Mouse (Mus musculus) embryo, embryonic 10.5 days (tissue): ENCODE results near the gene Npcd.

Source experiments
- DNase-seq: peaks from one replicate; pipeline ENCODE4 v3.0.0-alpha.2; 2015; ENCODE audit warnings: low spot score

Npcd gene

GRCm38 (mm10) chr15:79834130-79834880 lies at the start of gene Npcd, which contains the start of gene Cbx6:
Npcd (minus strand) TSS chr15:79834237.
Cbx6 (minus strand) TSS chr15:79834688.
- peak; percentile 97 for DNase-seq

GRCm38 (mm10) chr15:79883352-79883822 lies 49.4 kb upstream of the Npcd start:
- DNase-seq = peak; percentile 94

DNA sequence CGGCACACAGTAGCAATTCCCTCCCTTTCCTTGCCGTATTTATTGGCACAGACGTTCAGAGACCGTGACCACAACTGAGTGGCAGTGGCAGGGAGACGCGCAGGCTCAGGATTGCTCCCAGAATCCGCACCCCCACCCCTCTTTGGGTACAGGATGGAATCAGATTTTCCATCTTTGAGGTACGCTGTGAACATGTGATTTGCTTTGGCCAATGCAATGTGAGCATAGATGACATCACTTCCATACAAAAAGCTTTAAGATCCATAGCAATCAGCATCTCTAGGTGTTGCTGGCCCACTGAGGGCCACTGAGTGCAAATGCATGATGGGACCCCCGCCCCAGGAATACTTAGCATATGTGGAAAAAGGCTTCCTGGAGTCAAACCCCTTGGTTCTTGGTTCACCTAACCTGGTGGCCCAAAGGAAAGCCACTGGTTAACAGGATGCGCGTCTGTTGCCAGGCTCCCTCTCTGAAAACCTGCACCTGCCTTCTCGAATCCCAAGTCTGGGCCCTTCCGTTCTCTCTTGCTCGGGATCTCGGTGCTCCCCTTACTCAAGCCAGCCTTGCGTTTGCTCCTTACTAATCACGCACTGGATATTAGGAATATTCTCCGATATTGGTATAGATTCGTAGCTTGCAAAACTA lies 48.7 kb upstream of the Npcd start:
- no peak for DNase-seq

- no peak for DNase-seq
Measured at GRCm38 (mm10) chr15:79880477-79880876, 46.4 kb upstream of the Npcd start.

GRCm38 (mm10) chr15:79879319-79879718 lies 45.3 kb upstream of the Npcd start:
- DNase-seq = no peak

DNA sequence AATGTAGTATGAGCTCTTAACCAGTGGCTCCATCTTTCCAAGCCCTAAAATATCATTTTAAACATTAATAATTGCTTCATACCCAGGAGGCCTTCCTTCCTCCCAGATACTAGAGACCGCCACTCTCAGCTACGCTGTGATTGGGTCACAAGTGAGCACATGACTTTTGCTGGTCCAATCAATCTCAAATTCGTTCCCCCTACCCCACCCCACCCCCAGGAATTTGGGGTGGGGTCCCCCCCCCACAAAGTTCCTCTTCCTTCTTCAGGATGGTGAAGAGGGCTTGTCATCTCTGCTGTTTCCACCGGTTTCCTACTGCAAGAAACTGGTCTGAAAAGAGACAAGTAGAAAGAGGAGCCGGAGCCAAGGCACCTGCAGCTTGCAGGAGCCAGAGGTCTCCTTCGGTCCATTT lies 44.7 kb upstream of the Npcd start:
- DNase-seq = no peak

DNA sequence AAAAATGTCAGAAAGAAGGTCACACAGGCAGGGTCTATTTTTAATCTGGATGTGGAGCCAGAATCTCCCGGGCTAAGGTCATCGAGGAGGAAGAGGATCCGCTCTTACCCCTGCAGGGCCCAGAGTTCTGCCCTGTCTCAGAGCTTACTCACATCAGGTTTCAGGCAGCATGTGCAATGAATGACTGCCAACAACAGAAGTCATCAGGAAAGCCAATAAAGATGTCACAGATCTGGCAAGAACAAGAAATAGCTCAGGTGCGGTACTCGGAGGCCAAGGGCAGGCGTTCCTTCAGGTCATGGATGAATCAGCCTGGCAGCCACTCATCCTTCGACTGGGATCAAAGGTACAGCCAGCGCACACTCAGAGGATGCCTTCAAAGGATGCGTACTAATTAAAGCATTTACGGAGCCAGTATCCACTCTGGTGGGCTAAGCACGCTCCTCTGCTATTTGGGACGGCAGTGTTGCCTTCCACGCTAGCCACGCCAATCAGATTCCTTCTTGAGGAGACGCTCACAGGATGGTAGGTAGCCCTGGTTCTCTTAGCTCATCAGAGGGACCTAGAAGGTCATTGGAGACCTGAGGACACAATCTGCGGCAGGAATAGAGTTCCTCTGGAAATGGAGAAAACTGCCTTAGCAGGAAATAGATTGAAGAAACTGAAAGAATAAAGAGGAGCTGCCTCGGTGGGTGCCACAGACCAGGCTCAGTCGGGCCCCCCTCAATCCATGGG lies 41.4 kb upstream of the Npcd start:
- no peak for DNase-seq

- DNase-seq = no peak
Measured at GRCm38 (mm10) chr15:79873995-79874394, 40.0 kb upstream of the Npcd start.

DNA sequence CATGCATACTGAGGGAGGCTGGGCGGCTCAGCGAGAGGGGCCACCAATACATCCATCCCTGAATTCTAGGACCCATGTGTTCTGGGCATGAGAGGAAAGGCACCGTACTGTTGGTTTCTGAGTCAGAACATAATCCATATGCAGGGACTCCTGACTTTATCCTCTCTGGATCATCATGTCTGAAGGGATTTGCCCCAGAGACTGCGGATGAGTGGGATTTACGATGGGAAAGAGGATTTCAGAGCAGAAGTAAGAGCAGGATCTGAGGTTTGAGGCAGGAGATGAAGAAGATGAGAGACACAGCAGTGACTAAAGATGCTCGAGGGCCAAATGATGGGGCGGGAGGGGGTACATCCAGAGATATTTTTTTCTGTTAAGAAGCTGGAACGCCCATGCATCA lies 39.5 kb upstream of the Npcd start:
- DNase-seq = no peak

- no peak for DNase-seq
Measured at GRCm38 (mm10) chr15:79867260-79868002, 33.4 kb upstream of the Npcd start.

DNA sequence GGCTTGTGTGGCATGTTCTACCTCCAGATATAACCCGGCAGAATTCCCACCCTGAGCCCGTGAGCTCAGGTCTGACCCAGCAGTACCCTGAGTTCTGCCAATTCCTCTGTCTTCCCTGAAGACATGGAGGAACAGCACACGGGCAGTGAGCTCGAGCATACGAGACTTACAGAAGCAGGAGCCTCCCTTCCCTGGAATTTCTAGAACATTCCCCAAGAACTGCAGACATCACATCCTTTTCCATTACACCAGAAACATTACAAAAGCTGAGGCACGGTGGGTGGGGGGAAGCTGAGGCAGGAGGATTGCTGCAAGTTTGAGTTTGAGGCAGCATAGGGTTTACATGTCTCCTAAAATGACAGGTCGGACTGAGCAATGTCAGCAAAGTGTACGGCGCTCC lies 25.8 kb upstream of the Npcd start:
- DNase-seq = no peak

DNA sequence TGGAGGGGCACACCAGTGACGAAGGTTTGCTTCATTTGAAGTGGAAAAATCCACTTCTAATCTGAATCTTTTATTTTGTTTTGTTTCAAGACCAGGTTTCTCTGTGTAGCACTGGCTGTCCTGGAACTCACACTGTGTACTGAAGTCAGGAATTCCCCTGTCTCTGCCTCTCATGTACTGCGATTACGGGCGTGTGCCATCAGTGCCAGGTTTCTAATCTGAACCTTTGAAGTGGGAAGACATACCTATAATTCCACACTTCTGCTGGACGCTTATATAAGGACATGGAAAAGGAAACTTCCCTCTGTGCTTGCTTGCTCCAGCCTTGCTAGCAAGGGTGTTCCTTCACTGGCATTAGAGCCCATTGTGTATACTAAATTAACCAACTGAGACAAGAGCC lies 24.9 kb upstream of the Npcd start:
- no peak for DNase-seq

- DNase-seq = no peak
Measured at GRCm38 (mm10) chr15:79850143-79850542, 16.1 kb upstream of the Npcd start.

DNA sequence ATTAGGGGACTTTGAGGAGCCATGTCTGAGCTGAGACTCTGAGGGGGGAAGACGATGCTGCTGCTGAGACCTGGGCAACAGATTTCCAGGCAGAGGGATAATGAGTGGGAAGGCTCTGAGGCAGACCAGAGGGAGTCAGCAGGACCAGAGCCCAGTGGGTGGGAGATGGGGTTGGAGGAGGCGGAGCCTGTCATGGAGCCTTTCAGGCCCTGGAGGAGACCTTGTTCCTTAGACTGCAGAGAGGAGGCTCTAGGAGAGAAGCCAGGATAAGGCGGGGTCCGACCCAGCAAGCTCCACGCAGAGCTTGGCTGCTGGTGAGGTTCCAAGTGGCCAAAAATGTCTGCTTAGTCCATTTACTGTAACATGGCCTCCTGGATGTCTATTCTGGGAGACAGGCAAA lies 13.1 kb upstream of the Npcd start:
- no peak for DNase-seq

GRCm38 (mm10) chr15:79845986-79846385 lies 11.9 kb upstream of the Npcd start:
- no peak for DNase-seq

DNA sequence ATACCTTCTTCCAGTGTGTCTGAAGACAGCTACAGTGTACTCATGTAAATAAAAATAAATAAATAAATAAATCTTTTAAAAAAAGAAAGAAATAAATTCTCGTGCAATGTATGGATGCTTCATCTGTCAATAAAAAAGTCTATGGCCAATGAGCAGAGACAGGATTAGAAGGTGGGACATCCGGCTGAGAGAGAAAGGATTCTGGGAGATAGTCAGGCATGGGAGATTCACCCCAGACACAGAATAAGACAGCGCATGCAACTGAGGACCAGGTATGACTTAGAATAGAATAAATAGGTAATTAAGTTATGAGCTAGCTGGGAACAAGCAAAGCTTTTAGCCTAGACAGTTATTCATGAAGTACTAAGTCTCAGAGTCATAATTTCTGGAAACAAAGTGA lies 8.9 kb upstream of the Npcd start:
- DNase-seq = no peak

DNA sequence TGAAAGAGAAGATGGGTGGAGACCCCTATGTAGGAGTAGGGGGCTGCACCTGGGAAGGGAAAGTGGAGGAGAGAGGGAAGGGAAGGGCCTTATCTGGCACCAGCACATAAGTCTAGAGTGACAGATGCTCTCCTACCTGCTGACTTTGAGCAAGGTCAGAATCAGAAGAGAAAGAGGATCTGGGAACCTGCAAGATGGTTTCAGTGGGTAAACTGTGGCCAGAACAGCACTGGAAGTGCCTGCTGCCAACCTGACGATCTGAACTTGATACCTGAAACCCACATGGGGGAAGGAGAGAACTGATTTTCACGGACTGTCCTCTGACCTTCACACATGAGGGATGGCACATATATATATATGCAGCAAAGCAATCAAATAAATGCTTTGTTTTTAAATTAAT lies 6.2 kb upstream of the Npcd start:
- DNase-seq = no peak

GRCm38 (mm10) chr15:79834881-79835260 lies 834 bp upstream of the Npcd start:
- DNase-seq = no peak

DNA sequence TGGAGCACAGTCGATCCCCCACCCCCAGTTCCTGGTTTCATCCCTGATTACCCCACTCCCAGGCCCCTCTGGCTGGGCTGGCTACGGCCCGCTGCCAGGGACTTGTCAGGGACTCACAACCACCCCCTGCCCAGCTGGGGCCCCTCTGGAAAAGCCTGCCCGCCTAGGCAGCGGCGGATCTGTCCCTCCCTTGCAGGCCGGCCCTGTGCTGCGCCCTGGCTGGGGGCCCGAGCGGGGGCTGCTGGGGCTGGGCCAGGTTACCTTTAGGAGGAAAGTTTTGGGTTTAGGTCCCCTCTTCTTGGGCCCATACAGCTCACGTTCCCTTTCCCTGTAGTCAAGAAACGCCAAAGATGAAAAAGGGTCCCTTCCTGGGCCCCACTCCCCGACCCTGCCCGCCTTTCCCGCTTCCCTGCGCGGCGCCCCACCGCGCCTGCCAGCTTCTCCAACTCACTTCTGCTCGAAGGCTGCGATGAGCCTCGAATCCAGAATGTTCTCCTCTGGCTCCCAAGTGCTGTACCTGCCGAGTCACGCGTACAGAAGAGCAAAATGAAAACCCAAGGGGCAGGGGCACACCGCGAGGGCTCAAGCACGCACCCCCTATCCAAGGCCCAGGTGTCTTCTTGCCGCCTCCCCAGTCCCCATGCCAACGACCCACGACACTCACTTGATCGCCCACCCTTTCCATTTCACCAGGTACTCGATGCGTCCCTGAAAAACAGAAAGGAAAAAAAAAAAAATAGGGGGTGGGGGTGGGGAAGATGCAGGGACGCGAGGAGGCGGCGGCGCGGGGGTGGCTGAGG lies 586 bp downstream of the Npcd start:
- DNase-seq = peak; percentile 32

GRCm38 (mm10) chr15:79832064-79832900 lies 1.8 kb downstream of the Npcd start:
- peak; percentile 92 for DNase-seq
